Mouse (Mus musculus): ENCODE measurements at regions not wholly inside any gene's neighbourhood (a gene's known extent, or its start where the extent isn't known, plus 50 kb on each side); places are given as distances from the start of the nearest gene placed in this dataset.

DNA sequence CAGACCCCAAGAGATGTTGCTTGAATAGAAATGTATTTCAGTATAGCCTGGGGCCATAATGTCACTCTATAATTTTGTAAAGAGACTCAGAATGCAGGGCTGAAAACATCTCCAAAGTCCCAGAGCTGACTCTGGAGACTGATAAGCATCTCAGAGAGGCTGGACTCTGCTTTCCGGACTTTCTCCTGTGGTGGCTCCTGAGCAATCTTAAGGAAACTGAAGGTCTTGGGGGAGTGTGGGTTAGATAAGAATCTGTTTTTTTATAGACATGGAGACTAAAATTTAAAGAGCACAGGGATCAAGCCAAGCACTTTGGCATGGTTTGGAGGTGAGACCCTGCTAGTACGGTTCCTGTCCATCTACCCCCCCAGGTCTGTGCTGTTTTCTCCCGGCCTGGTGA is 92.7 kb upstream of the Mbip start:
- Histone ChIP-seq H3K27me3 (peaks cover 47% of the 10 kb centered on the region), H3K9me3 (no peaks in the 10 kb centered on the region), H3K27ac (replicated peaks) (no peak overlapping the region), H3K4me2 (no peak overlapping the region), H3K36me3 (no peaks in the 10 kb centered on the region), H3K4me3 (no peak overlapping the region), H3K4me1 (replicated peaks) (no peaks in the 10 kb centered on the region), H3K9ac (no peak overlapping the region)
- 87% methylated on average over 3 of the region's 3 CpGs for WGBS
- no peak for ATAC-seq (ENCODE audit: low FRiP score, low read depth)

DNA sequence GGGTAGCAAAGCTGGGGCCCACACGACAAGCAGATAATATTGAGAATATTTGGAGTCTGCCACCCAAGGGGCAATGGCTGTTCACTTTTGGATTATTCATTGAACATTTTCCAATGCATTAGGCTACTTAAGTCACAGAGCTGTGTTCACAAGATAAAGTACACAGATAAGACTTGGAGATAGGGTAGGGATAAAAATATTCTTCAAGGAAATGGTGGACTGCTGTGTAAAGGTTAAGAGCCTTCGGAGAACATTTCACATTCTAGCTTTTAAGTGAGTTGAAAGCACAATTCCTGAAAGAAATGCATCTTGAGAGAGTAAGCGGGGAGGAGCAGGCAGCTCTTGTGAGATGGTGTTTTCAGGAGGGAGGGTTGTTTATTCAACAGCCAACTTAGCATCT is 92.3 kb upstream of the Mbip start:
- no peak overlapping the region for H3K27ac ChIP-seq (replicated peaks)
- no peak overlapping the region for H3K4me2 ChIP-seq
- no peak overlapping the region for H3K9ac ChIP-seq
- no peak for ATAC-seq (ENCODE audit: low FRiP score, low read depth)
- 89% methylated on average over 3 of the region's 3 CpGs for WGBS
- peaks cover 46% of the 10 kb centered on the region for H3K27me3 ChIP-seq
- H3K4me1 ChIP-seq (replicated peaks): no peaks in the 10 kb centered on the region
- no peaks in the 10 kb centered on the region for H3K36me3 ChIP-seq
- no peak overlapping the region for H3K4me3 ChIP-seq
- no peaks in the 10 kb centered on the region for H3K9me3 ChIP-seq

DNA sequence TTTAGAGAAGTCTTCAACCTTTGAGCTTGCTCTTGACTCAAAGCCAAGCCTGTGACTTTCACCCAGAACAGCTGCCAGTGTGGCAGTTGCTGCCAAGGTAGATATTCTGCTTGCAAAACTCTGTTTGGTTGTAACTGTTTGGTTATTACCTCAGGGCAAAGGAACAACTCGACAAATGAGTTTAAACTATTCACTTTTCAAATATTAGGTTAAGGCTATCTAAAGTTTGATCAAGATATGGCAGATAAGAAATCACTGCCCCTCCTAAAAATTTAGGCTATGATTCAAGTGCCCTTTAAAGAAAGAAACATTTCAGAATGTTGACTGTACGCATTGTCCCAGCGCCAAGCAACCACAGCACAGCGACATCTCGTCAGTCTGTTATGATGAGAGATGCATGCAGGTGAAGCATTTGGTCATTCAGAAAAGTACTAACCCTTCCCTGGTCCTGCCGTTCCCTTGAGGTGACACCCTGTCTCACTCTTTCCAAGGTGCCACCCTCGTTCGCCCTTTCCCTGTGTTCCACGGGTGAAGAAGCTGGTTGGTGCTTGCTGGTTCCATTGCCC is 81.1 kb upstream of the Mbip start:
- ATAC-seq (ENCODE audit: low FRiP score, low read depth): no peak
- H3K9ac ChIP-seq: no peak overlapping the region
- H3K4me3 ChIP-seq: no peak overlapping the region
- H3K36me3 ChIP-seq: no peaks in the 10 kb centered on the region
- no peaks in the 10 kb centered on the region; the same call in 1 of the 2 replicates for H3K27me3 ChIP-seq
- H3K4me1 ChIP-seq (replicated peaks): no peaks in the 10 kb centered on the region
- WGBS: 91% methylated on average over 9 of the region's 9 CpGs
- H3K4me2 ChIP-seq: no peak overlapping the region
- no peak overlapping the region for H3K27ac ChIP-seq (replicated peaks)
- no peaks in the 10 kb centered on the region for H3K9me3 ChIP-seq

DNA sequence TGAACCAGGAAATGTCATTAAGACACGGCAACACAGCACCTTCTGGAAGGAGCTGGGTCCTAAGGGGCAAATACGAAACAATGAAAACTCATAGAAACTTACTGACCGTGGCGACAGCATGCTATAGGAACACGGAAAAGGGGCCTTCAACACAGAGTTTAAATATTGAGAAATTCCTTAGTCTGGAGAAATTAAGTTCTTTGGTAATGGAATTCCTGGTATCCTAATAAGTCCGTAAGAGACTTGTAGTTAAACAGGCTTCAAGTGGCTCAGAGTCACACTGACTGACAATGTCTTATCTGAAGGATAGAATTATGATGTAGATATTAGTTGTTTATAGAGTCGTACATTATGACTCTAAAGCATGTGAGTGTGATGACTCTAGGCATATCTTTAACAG is 70.4 kb upstream of the Mbip start:
- WGBS: 86% methylated on average over 7 of the region's 7 CpGs
- no peaks in the 10 kb centered on the region for H3K27me3 ChIP-seq
- no peak overlapping the region for H3K4me2 ChIP-seq
- no peak for ATAC-seq (ENCODE audit: low FRiP score, low read depth)
- H3K9ac ChIP-seq: no peak overlapping the region
- H3K36me3 ChIP-seq: no peaks in the 10 kb centered on the region
- no peaks in the 10 kb centered on the region for H3K9me3 ChIP-seq
- no peak overlapping the region for H3K4me3 ChIP-seq
- no peak overlapping the region for H3K27ac ChIP-seq (replicated peaks)
- no peaks in the 10 kb centered on the region for H3K4me1 ChIP-seq (replicated peaks)

DNA sequence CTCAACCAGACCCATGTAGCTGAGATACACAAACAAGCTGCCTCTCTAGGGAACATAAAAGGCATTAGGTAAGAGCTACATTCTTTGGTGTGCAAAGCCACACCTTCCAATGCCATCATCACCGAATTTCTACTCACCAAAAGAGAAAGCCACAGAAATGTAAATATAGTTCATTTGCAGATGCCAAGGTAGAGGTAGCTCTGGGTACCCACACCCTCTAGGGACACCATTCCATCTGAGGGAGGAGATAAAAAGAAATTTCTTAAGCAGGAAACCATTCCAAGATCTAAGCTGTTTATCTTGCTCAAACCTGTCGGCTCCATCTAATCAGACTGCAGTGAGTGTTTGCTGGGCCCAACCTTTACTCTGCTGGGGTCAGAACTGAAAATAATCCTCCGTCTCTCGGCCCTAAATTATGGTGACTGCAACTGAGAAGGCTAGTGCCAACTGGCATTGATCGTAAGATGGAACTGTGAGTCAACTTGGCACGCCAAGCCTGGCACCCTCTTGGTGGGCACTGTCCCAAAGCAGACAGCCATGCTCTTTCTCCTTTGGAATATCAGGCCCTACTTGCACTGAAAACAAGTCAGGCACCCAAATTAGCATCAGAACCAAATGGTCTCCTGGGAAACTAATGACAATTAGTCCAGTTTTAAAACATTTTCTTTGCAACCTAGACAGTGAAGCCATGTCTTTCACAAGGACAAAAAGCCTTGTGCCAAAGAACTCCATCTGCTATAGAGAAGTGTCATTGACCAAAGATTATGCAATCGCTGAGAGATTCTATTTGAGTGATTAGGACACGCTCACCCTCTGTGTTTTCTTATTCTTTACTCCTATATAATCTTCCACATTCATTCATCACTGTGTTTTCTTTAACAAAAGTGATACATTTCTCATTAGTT is 69.4 kb upstream of the Mbip start:
- Histone ChIP-seq H3K36me3 (no peaks in the 10 kb centered on the region), H3K9ac (no peak overlapping the region), H3K4me3 (no peak overlapping the region), H3K9me3 (no peaks in the 10 kb centered on the region), H3K4me2 (no peak overlapping the region), H3K27me3 (no peaks in the 10 kb centered on the region), H3K4me1 (replicated peaks) (no peaks in the 10 kb centered on the region), H3K27ac (replicated peaks) (no peak overlapping the region)
- whole genome bisulfite sequencing: 67% methylated on average over 8 of the region's 8 CpGs
- ATAC-seq (ENCODE audit: low FRiP score, low read depth): peak; percentile 86

DNA sequence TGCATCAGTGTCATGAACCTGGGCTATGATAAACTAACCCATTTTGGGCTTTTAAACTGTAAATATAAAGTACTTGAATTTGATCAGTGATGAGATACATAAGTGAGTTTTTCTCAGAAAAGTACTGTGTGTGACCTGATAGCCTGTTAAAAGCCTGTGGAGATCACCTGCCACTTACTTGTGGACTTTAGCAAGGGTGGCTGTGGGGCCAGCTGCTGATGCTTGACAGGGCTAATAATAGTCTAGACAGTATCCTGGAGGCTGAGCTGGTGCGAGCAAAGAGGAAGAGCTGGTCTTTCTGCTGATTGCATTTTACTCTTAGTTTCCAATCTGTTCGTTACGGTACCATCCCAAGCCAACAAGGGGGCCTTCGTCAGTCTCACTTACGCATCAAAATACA is 60.0 kb upstream of the Mbip start:
- Histone ChIP-seq H3K4me2 (no peak overlapping the region), H3K4me1 (replicated peaks) (no peaks in the 10 kb centered on the region), H3K27ac (replicated peaks) (no peak overlapping the region), H3K9me3 (no peaks in the 10 kb centered on the region), H3K36me3 (no peaks in the 10 kb centered on the region), H3K4me3 (no peak overlapping the region), H3K9ac (no peak overlapping the region), H3K27me3 (no peaks in the 10 kb centered on the region)
- 91% methylated on average over 5 of the region's 5 CpGs for WGBS
- ATAC-seq (ENCODE audit: low FRiP score, low read depth): no peak

DNA sequence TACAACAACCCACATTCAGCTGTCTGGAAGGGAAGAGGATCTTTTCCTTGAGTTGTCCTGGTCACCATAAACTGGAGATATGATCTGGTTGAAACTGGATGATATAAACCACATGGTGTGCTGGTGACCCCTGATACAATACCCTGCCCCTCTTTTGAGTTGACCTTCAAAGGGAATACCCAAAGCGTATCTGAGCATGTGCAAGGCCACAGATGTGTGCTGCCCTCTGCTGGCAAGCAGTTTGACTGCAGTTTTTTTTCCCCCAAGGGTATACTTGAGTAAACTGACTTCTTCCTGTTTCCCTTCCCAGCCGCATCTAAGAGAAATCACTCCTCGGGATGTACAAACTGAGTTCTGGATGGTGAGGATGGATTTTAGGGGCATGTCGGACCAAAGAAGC is 59.1 kb upstream of the Mbip start:
- no peaks in the 10 kb centered on the region for H3K9me3 ChIP-seq
- no peak overlapping the region for H3K9ac ChIP-seq
- H3K27me3 ChIP-seq: no peaks in the 10 kb centered on the region
- H3K4me1 ChIP-seq (replicated peaks): no peaks in the 10 kb centered on the region
- WGBS: 44% methylated on average over 4 of the region's 4 CpGs
- H3K4me2 ChIP-seq: no peak overlapping the region
- H3K27ac ChIP-seq (replicated peaks): no peak overlapping the region
- no peak overlapping the region for H3K4me3 ChIP-seq
- no peaks in the 10 kb centered on the region for H3K36me3 ChIP-seq
- ATAC-seq (ENCODE audit: low FRiP score, low read depth): no peak

DNA sequence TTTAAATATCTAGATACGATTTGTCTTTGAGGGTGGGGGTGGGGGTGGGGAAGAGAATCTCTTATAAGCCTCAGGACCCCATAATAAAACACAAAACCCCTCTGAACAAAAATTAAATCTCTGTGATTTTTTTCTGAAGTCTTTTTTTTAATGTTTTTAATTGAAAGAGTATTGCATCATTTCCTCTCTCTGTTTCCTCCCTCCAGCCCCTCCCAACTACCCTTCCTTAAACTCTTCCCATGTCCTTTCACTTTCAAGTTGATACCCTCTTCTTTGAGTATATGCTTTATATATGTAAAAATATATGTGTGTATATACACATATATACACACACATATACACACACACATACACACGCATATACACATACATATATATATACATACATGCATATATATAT is 58.6 kb upstream of the Mbip start:
- Histone ChIP-seq H3K9ac (no peak overlapping the region), H3K9me3 (no peaks in the 10 kb centered on the region), H3K4me1 (replicated peaks) (no peaks in the 10 kb centered on the region), H3K27ac (replicated peaks) (no peak overlapping the region), H3K4me2 (no peak overlapping the region), H3K4me3 (no peak overlapping the region), H3K27me3 (no peaks in the 10 kb centered on the region), H3K36me3 (no peaks in the 10 kb centered on the region)
- ATAC-seq (ENCODE audit: low FRiP score, low read depth): no peak
- 89% methylated on average over 2 of the region's 2 CpGs for WGBS

DNA sequence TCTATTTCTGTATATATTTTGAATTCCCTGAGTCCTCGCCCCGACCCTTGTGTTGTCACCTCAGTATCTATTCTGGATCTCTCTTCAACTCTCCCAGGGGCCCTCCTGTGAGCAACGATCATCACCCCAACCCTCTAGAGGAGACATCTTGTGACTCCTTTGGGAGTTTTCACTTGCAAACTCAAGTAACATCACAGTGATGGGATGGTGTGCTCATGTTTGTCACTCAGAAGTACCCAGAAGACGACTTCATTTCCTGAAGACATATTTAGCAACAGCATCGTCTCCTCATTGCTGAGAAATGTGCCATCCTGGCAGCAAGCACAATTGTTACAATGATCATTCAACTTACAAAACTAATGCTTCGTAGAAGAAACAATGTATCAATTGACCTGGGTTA is 57.9 kb upstream of the Mbip start:
- 77% methylated on average over 6 of the region's 6 CpGs for WGBS
- no peaks in the 10 kb centered on the region for H3K4me1 ChIP-seq (replicated peaks)

DNA sequence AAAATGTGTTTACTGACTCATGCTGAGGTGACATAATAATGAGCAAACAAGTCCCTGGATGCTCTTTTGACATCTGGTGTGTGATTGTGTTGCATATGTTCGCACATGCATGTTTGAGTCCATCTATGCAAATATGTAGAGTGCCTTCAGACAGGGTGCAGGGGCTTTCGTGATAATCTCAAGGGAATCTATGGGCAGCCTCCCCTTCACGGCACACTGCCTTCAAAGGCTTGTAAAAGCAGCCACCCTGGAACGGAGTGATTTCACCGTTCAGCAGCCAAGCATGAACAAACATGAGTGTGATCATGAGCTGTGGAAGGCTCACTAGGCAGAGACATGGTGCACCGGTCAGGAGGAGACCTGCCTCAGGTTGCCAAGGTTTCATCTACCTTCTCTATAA is 57.1 kb upstream of the Mbip start:
- Histone ChIP-seq H3K4me2 (no peak overlapping the region), H3K9me3 (no peaks in the 10 kb centered on the region), H3K27me3 (no peaks in the 10 kb centered on the region), H3K9ac (no peak overlapping the region), H3K4me1 (replicated peaks) (no peaks in the 10 kb centered on the region), H3K27ac (replicated peaks) (no peak overlapping the region), H3K36me3 (no peaks in the 10 kb centered on the region), H3K4me3 (no peak overlapping the region)
- peak; percentile 15; the same call in 1 of the 2 replicates for ATAC-seq (ENCODE audit: low FRiP score, low read depth)
- 45% methylated on average over 6 of the region's 6 CpGs for WGBS

More for the DNA sequence above, 57.9 kb upstream of the Mbip start:
- Histone ChIP-seq H3K27ac (replicated peaks) (no peak overlapping the region), H3K9me3 (no peaks in the 10 kb centered on the region), H3K4me3 (no peak overlapping the region), H3K27me3 (no peaks in the 10 kb centered on the region), H3K9ac (no peak overlapping the region), H3K36me3 (no peaks in the 10 kb centered on the region), H3K4me2 (no peak overlapping the region)
- no peak for ATAC-seq (ENCODE audit: low FRiP score, low read depth)

DNA sequence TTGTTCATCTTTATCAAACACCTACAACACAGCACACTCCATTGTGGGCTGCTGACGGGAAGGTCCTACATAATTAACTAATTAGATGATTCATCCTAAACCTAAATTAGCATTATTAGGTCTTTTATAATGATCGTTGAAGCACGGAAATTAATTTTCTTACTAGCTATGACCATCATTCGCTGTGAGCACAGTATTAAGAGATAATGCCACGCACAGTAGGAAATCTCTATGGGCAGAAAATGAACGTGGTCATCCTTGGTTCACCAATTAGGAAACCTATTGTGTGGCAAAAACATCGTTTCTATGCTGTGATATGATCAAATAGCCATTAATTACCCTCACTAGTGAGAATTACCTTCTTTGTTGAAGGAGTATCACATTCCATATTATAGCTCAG is 56.4 kb upstream of the Mbip start:
- Histone ChIP-seq H3K4me1 (replicated peaks) (no peaks in the 10 kb centered on the region), H3K36me3 (no peaks in the 10 kb centered on the region), H3K4me3 (no peak overlapping the region), H3K9me3 (no peaks in the 10 kb centered on the region), H3K4me2 (no peak overlapping the region), H3K27me3 (no peaks in the 10 kb centered on the region), H3K9ac (no peak overlapping the region), H3K27ac (replicated peaks) (no peak overlapping the region)
- WGBS: 43% methylated on average over 7 of the region's 7 CpGs
- ATAC-seq (ENCODE audit: low FRiP score, low read depth): no peak

Data from hindbrain, embryonic 15.5 days (tissue).